Mouse (Mus musculus) embryonic facial prominence, embryonic 10.5 days (tissue): Measurements from ENCODE around the gene Ctnna3. TPM values are rescaled to one million over a fixed set of nuclear protein-coding genes. Genes with fewer than 3 reads are reported as not detected.
"Not testable (repeated sequence)": the region's sequence is repeated elsewhere in the genome, so short reads cannot be mapped to it uniquely, and the experiment has no call there.

Experiments used
- DNase-seq: peaks from one replicate; pipeline ENCODE4 v3.0.0-alpha.2; 2017; ENCODE audit warnings: low spot score
- H3K27ac ChIP-seq: fragments of 300-500 bp; sonication (generic); replicated peaks from 2 replicates; pipeline ENCODE4 v1.5.1; 2016; ENCODE audit warnings: mild to moderate bottlenecking
- H3K27me3 ChIP-seq: fragments of 300-500 bp; sonication (generic); replicated peaks from 2 replicates; pipeline ENCODE4 v1.6.1; 2016; ENCODE audit warnings: low read depth, mild to moderate bottlenecking; ENCODE audit not compliant: poor library complexity, severe bottlenecking
- H3K36me3 ChIP-seq: fragments of 300-500 bp; sonication (generic); replicated peaks from 2 replicates; pipeline ENCODE4 v1.6.1; 2016; ENCODE audit warnings: mild to moderate bottlenecking, moderate library complexity
- H3K4me1 ChIP-seq: fragments of 300-500 bp; sonication (generic); 2 replicates; pipeline ENCODE4 v1.6.1; 2016
- H3K4me3 ChIP-seq: fragments of 300-500 bp; sonication (generic); 2 replicates; pipeline ENCODE4 v1.5.1; 2016; ENCODE audit warnings: mild to moderate bottlenecking, moderate library complexity
- H3K9me3 ChIP-seq: fragments of 300-500 bp; sonication (generic); 2 replicates; pipeline ENCODE4 v1.6.1; 2016; ENCODE audit warnings: mild to moderate bottlenecking
- WGBS: fragments of 180-500 bp; shearing (Covaris S2); methylation state at CpG from one replicate; pipeline ENCODE4 v1.1.7; 2016; 5-methylcytosine and 5-hydroxymethylcytosine counted together
- polyA plus RNA-seq: library from polyadenylated mRNA; unstranded; fragments of >200 nt; fragmentation: Nextera tagmentation; extraction: Ambion mirVana; gene quantifications from 2 replicates; pipeline ENCODE4 v1.2.1, GENCODE M21; 2016

The Ctnna3 gene
- polyA plus RNA-seq, 1 experiment from 2014 or later: 0.22 TPM

DNA sequence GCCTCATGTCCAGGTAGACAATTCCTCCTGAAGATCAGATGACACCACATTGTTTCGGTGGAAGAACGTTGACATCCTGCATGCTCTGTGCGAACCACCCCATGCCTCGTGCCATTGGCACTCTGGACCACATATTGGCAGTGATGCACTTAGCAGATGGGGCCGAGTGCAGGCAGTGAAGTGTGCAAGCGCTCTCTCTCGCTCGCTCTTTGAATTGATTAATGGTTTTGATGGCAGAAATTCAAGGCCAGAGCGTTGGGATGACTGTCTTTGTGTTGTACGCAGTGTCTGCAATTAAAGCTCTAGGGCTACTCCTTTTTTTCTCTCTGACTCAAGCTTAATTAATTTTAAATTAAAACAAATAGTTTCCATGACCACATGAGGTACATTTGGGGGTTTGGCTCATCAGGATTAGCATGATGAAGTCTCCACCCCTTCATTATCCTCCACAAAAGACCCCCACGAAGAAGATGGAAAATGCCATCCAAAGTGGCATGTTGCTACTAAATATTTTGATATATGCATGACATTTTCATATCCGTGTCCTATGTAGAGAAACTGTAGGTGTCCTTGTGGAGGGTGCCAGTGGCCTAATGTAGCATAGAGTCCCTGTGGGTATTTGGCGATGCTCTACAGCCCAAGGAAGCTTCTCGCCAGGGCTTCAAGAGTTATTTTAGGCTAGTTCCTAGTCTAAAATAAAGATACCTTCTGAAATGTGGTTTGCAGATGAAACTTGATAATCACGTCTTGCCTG lies 700.7 kb downstream of the Ctnna3 start:
- WGBS: 90% methylated on average over 15 of the region's 15 CpGs
- no peaks in the 10 kb centered on the region for H3K36me3 ChIP-seq
- H3K27me3 ChIP-seq: no peaks in the 10 kb centered on the region
- no peak for DNase-seq
- no peaks in the 10 kb centered on the region for H3K4me1 ChIP-seq
- H3K9me3 ChIP-seq: no peaks in the 10 kb centered on the region
- no peak overlapping the region for H3K4me3 ChIP-seq
- H3K27ac ChIP-seq: no peak overlapping the region

DNA sequence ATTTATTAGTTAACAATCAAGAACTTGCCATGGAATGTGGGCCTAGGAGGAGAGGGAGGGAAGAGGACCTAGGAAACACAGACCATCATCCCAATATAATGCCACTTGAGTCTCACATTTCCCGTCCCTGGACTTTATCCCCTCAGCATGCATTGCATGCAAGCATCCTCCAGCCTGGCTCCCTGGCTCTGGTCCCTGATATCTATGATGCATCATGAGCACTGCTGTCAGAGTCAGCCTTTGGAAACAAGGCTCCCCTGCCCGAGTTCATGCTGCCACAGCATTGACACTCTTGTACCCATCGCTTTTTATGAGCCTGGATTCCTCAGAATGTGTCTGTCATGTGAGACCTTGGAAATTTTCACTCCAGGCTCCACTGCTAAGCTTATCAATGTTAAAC lies 703.6 kb downstream of the Ctnna3 start:
- peaks cover 5% of the 10 kb centered on the region; the same call in 1 of the 2 replicates for H3K4me1 ChIP-seq
- no peaks in the 10 kb centered on the region for H3K27me3 ChIP-seq
- no peak overlapping the region for H3K27ac ChIP-seq
- H3K36me3 ChIP-seq: no peaks in the 10 kb centered on the region
- WGBS: 81% methylated on average over 3 of the region's 3 CpGs
- no peaks in the 10 kb centered on the region for H3K9me3 ChIP-seq
- no peak for DNase-seq
- H3K4me3 ChIP-seq: no peak overlapping the region

DNA sequence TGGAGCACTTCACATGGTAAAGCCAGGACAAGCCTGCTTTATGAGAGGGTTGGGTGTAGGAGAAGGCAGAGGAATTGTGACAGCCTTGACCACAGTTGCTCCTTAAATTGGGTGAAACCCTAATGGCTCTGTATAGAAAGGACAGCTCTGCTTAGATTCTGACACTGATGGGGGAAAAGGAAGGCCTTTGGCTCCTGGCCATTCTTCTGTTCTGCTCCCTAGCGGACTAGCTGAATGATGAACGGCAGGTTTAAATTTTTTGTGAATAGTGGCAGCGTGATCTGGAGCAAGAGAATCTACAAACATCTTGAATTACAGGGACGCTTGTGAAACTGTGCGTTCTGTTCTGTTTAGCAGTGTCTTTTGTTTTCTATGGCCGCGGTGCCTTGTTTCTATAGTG lies 705.6 kb downstream of the Ctnna3 start:
- H3K27me3 ChIP-seq: no peaks in the 10 kb centered on the region
- no peak for DNase-seq
- 54% methylated on average over 7 of the region's 7 CpGs for WGBS
- no peak overlapping the region for H3K27ac ChIP-seq
- no peak overlapping the region for H3K4me3 ChIP-seq
- peaks cover 5% of the 10 kb centered on the region; the same call in 1 of the 2 replicates for H3K4me1 ChIP-seq
- H3K9me3 ChIP-seq: no peaks in the 10 kb centered on the region
- no peaks in the 10 kb centered on the region for H3K36me3 ChIP-seq

DNA sequence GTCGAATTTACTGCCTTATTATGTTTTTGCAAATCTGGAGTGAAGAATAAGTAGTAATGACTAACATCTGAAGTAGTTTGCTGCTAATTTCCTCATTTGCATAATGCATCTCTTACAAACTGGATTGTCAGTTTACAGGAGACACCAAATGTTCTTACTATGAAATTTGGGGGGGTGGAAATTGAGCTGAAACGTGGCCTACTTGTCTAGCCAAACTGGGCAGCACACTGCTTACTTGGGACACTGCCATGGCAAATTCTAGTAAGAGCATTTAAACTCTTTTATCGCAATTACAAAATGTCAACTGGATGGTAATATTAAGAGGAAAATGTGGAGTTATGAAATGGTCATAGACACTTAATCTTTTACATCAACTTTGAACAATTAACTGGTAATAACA lies 716.6 kb downstream of the Ctnna3 start:
- WGBS: 86% methylated on average over 3 of the region's 3 CpGs
- no peak for DNase-seq
- Histone ChIP-seq H3K4me3 (no peak overlapping the region), H3K4me1 (no peaks in the 10 kb centered on the region), H3K27ac (no peak overlapping the region), H3K27me3 (no peaks in the 10 kb centered on the region), H3K36me3 (no peaks in the 10 kb centered on the region), H3K9me3 (no peaks in the 10 kb centered on the region)

DNA sequence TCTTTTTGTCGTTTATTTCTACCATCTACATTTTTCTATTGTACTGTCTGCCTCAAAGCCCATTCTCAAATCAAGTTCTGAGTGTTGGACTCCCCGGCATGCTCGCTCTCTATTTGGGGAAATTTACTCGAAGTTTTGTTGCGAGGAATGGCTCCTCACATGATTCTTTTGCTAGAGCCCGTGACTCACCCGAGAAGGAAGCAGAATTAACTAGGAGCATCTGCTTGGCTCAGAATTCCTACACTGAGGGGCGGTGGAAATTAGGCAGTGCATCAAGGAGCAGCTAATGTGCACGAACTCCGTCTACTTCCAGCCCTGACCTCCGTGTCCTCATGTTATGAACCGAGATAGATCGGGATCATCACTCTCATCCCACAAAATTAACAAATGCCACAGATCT lies 751.8 kb downstream of the Ctnna3 start:
- 93% methylated on average over 13 of the region's 13 CpGs for WGBS
- no peaks in the 10 kb centered on the region for H3K27me3 ChIP-seq
- DNase-seq: no peak
- H3K9me3 ChIP-seq: no peaks in the 10 kb centered on the region
- H3K4me3 ChIP-seq: no peak overlapping the region
- no peaks in the 10 kb centered on the region for H3K36me3 ChIP-seq
- no peaks in the 10 kb centered on the region for H3K4me1 ChIP-seq
- no peak overlapping the region for H3K27ac ChIP-seq

DNA sequence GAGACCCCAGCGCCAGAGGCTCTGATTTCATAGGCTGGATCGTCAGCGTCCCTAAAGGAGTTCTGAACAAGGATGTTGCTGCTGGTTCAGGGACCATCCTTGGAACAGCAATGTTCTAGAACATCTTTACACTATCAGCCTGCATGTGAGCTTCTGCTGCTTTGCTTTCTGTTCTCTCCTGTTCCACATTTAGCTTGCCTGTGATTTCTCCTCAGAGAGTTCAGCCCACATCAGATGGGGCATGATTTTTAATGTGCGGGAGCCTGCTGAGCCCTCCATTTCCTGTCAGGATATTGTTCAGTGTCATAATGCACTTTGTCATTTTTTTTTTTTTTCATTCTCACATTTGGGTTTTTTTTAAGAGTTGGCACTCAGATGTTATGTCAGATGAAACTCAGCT lies 752.8 kb downstream of the Ctnna3 start:
- H3K27ac ChIP-seq: no peak overlapping the region
- no peak overlapping the region for H3K4me3 ChIP-seq
- no peaks in the 10 kb centered on the region for H3K9me3 ChIP-seq
- no peaks in the 10 kb centered on the region for H3K36me3 ChIP-seq
- H3K27me3 ChIP-seq: no peaks in the 10 kb centered on the region
- no peak for DNase-seq
- no peaks in the 10 kb centered on the region for H3K4me1 ChIP-seq
- WGBS: 93% methylated on average over 4 of the region's 4 CpGs

DNA sequence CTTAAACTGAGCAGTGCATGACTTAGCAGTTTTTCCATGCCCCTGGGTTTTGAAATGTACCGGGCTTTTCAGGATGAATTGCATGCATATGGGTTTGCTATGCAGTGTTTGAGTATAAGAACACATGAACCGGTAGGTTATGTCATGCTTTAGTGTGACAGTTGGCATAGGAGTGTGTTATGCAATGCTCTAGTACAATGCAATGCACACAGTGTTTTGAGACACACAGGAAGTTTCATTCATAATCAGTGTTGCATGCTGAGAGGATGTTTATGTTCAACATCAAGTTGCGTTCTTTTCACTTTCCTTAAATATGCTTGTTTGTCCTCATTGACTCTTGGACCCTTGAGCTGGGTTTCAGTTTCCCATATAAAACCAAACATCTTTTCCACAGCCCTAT lies 758.1 kb downstream of the Ctnna3 start:
- no peak for DNase-seq
- Histone ChIP-seq H3K4me1 (no peaks in the 10 kb centered on the region), H3K36me3 (no peaks in the 10 kb centered on the region), H3K9me3 (no peaks in the 10 kb centered on the region), H3K4me3 (no peak overlapping the region), H3K27ac (no peak overlapping the region), H3K27me3 (no peaks in the 10 kb centered on the region)
- 90% methylated on average over 3 of the region's 3 CpGs for WGBS

DNA sequence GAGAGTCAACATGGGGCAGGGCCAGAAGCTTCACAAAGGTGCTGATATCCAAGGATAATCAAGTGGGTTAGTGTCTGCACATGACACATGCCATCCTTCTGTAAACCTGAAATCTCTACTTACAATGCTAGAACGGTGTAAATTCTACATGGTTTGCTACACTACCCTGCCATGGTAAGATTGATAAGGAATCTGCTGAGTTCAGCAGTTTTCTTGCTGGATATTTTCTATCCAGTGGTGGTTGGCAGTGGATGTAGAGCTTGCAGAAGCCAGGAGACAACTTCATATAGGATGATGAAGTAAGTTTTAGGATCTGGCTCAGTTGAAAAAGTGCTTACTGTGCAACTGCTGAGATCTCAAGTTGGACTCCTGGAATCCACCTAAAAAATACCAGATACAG lies 767.7 kb downstream of the Ctnna3 start:
- H3K4me1 ChIP-seq: no peaks in the 10 kb centered on the region
- WGBS: 91% methylated on average over 1 of the region's 1 CpGs
- H3K4me3 ChIP-seq: no peak overlapping the region
- DNase-seq: no peak
- H3K27ac ChIP-seq: no peak overlapping the region
- H3K9me3 ChIP-seq: no peaks in the 10 kb centered on the region
- no peaks in the 10 kb centered on the region for H3K36me3 ChIP-seq
- no peaks in the 10 kb centered on the region for H3K27me3 ChIP-seq

DNA sequence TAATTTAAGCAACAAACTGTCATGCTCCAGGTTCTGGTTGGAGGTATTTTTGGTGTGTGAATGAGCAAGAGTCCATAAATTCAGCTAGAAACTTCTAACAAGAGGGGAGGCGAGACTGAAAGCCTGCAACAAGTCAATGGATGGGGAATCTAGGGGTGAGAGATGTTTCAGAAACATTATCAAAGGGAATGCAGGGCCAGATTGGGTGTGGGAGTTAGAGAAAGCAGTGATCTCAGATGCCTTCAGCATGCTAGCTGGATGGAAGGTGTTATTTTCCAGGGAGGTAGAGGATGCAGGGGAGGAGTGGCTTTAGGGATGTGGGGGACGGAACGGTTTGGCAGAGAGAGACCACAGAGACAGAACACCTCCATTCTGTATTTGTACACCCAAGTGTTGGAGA lies 785.7 kb downstream of the Ctnna3 start:
- H3K27ac ChIP-seq: no peak overlapping the region
- no peak for DNase-seq
- no peak overlapping the region for H3K4me3 ChIP-seq
- no peaks in the 10 kb centered on the region for H3K27me3 ChIP-seq
- 87% methylated on average over 3 of the region's 3 CpGs for WGBS
- H3K36me3 ChIP-seq: no peaks in the 10 kb centered on the region
- no peaks in the 10 kb centered on the region for H3K4me1 ChIP-seq
- H3K9me3 ChIP-seq: no peaks in the 10 kb centered on the region

DNA sequence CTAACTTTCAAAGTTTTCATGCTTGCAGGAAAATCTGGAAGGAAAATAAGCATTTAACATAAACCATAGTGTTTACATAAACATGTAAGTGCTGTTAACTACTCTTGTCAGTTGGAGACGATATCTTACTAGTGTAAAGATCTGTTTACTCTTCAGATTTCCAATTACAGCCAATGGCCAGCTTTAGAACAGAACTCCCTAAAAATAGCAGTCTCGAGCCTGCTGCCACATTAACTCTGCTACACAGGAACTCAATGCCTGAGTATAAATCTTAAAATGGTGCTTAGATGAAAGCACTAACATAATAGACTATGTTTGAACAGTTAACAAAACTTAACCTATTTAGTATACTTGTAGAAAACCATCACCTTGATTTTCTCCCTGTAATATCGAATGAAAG lies 793.1 kb downstream of the Ctnna3 start:
- WGBS: 68% methylated on average over 3 of the region's 3 CpGs
- no peaks in the 10 kb centered on the region for H3K4me1 ChIP-seq
- H3K9me3 ChIP-seq: no peaks in the 10 kb centered on the region
- no peaks in the 10 kb centered on the region for H3K27me3 ChIP-seq
- H3K4me3 ChIP-seq: no peak overlapping the region
- no peaks in the 10 kb centered on the region for H3K36me3 ChIP-seq
- H3K27ac ChIP-seq: no peak overlapping the region
- DNase-seq: no peak

DNA sequence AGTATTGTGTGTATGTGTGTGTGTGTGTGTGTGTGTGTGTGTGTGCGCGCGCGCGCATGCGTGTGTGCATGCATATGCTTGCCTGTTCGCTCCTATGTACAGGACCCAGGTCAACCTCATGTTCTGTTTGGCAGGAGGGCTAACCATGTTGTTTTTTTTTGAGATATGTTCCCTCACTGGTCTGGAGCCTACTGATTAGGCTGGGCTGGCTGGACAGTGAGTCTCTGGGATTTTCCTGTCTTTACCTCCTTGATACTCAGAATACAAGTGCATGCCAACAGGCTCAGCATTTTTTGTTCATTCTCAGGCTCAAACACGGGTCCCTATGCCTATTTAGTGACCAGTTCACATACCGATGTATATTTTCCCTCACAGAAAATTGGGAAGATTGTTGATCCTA lies 794.1 kb downstream of the Ctnna3 start:
- Histone ChIP-seq H3K27me3 (no peaks in the 10 kb centered on the region), H3K9me3 (no peaks in the 10 kb centered on the region), H3K27ac (no peak overlapping the region), H3K4me1 (no peaks in the 10 kb centered on the region), H3K36me3 (no peaks in the 10 kb centered on the region), H3K4me3 (no peak overlapping the region)
- WGBS: 94% methylated on average over 9 of the region's 9 CpGs
- DNase-seq: no peak

DNA sequence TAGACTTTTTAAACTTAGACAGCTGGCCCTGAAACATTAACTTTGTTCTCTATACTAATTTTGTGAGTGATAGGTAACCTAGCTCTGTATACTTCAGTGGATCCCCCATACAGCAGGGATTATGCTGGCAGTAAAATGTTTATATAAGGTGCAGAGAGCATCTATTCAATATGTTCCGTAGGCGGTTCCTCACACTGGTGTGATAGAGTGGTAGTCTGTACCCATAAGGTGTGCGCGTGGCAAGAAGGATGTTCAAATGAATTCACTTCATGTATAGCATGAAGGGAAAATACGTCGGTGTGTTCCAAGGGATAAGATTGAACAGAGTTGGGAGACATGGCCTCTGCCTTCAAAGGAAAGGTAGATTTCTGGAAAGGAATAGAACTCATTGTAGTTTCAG lies 794.5 kb downstream of the Ctnna3 start:
- Histone ChIP-seq H3K9me3 (no peaks in the 10 kb centered on the region), H3K27ac (no peak overlapping the region), H3K4me3 (no peak overlapping the region), H3K27me3 (no peaks in the 10 kb centered on the region), H3K36me3 (no peaks in the 10 kb centered on the region), H3K4me1 (no peaks in the 10 kb centered on the region)
- DNase-seq: no peak
- 94% methylated on average over 6 of the region's 6 CpGs for WGBS

DNA sequence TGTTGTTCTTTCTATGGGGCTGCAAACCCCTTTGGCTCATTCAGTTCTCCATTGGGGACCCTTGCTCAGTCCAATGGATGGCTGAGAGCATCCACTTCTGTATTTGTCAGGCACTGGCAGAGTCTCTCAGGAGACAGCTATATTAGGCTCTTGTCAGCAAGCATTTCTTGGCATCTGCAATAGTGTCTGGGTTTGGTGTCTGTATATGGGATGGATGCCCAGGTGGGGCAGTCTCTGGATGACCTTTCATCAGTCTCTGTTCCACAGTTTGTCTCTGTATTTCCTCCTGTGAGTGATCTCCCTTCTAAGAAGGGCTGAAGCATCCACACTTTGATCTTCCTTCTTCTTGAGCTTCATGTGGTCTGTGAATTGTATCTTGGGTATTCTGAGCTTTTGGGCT lies 795.9 kb downstream of the Ctnna3 start:
- not testable (repeated sequence) for H3K36me3 ChIP-seq, H3K4me1 ChIP-seq, H3K27me3 ChIP-seq, H3K4me3 ChIP-seq, H3K27ac ChIP-seq, H3K9me3 ChIP-seq, DNase-seq

DNA sequence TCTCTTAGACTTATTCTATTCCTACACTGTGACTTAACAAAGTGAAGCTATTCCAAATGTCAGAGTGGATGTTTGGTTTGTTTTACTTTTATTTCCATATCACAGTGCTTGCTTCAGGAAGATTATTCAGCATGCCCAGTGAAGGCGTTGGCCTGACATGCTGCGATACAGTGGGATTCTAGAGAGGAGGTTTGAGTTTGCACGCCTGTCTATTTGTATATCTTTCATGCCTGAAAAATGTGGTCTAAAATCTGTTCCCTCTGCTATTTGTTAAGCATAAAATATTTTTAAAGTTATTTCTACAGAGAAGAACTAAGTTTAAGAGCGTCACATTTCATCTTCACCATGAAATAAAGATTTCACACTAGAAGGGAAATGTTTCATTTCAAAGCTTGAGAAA lies 813.5 kb downstream of the Ctnna3 start:
- DNase-seq: no peak
- Histone ChIP-seq H3K27ac (no peak overlapping the region), H3K36me3 (no peaks in the 10 kb centered on the region), H3K4me1 (no peaks in the 10 kb centered on the region), H3K9me3 (no peaks in the 10 kb centered on the region), H3K27me3 (no peaks in the 10 kb centered on the region), H3K4me3 (no peak overlapping the region)
- WGBS: 89% methylated on average over 4 of the region's 4 CpGs
